Mouse (Mus musculus) CH12.LX (cell line): ENCODE results near the gene 3110082J24Rik. TPM values are rescaled to one million over a fixed set of nuclear protein-coding genes. Genes with fewer than 3 reads are reported as not detected.

Experiments used
- DNase-seq: peaks from one replicate; pipeline ENCODE4 v3.0.0-alpha.2; 2013; ENCODE audit errors: extremely low read depth
- H3K27ac ChIP-seq: 2 replicates; pipeline ENCODE4 v1.5.1; 2012; ENCODE audit warnings: low read depth, mild to moderate bottlenecking, control low read depth, moderate library complexity; ENCODE audit not compliant: insufficient read depth
- H3K27me3 ChIP-seq: replicated peaks from 2 replicates; pipeline ENCODE3; 2012; ENCODE audit warnings: inconsistent platforms
- H3K36me3 ChIP-seq, 2 experiments: replicated peaks in 1 of 2; 2 replicates each; pipeline versions ENCODE3 to v1.6.1; 2012; ENCODE audit warnings: inconsistent platforms in 1 of 2, low read length in 1 of 2, mild to moderate bottlenecking in 1 of 2, mixed read lengths in 1 of 2, moderate library complexity in 1 of 2; ENCODE audit not compliant: control insufficient read depth in 1 of 2, insufficient read depth in 1 of 2
- H3K4me1 ChIP-seq, 2 experiments: 2 replicates each; pipeline ENCODE4 v1.6.1; 2012; ENCODE audit warnings: inconsistent platforms in 1 of 2, moderate library complexity in 1 of 2; ENCODE audit not compliant: insufficient read depth in 2 of 2, control insufficient read depth in 1 of 2
- H3K4me2 ChIP-seq: 2 replicates; pipeline ENCODE4 v1.6.1; 2012; ENCODE audit warnings: low read depth, mild to moderate bottlenecking, control low read depth; ENCODE audit not compliant: poor library complexity, insufficient read depth, severe bottlenecking
- H3K4me3 ChIP-seq, 3 experiments: fragments of 150-350 bp in 1 of 3; sonication (generic) in 1 of 3; replicated peaks in 1 of 3; 2 replicates each; pipeline versions ENCODE3 to v1.5.1; 2011 to 2012; ENCODE audit warnings: low read depth in 2 of 3, low read length in 2 of 3, mild to moderate bottlenecking in 2 of 3, moderate library complexity in 2 of 3, control low read depth in 1 of 3, improper control_type of control experiment in 1 of 3, inconsistent platforms in 1 of 3, mixed read lengths in 1 of 3; ENCODE audit not compliant: poor library complexity in 1 of 3
- H3K79me2 ChIP-seq: replicated peaks from 2 replicates; pipeline ENCODE4 v1.6.1; 2012; ENCODE audit warnings: mild to moderate bottlenecking, moderate library complexity; ENCODE audit not compliant: control insufficient read depth, poor library complexity, insufficient read depth, severe bottlenecking; ENCODE audit errors: extremely low read depth
- H3K9ac ChIP-seq: 2 replicates; pipeline ENCODE4 v1.6.1; 2012; ENCODE audit warnings: low read depth, mild to moderate bottlenecking, control low read depth, moderate library complexity; ENCODE audit not compliant: insufficient read depth
- H3K9me3 ChIP-seq: replicated peaks from 2 replicates; pipeline ENCODE3; 2012; ENCODE audit warnings: low read length, inconsistent platforms, mixed read lengths
- HCFC1 ChIP-seq: IDR thresholded peaks from 2 replicates; pipeline ENCODE4 v1.6.1; 2012; ENCODE audit warnings: low read depth, mild to moderate bottlenecking, inconsistent platforms, low read length, improper control_type of control experiment
- IRF4 ChIP-seq: IDR thresholded peaks from 2 replicates; pipeline ENCODE4 v1.6.1; 2014; ENCODE audit warnings: low read depth, mild to moderate bottlenecking, inconsistent platforms, low read length, improper control_type of control experiment
- MAFK ChIP-seq: IDR thresholded peaks from 2 replicates; pipeline ENCODE4 v1.6.1; 2011; ENCODE audit warnings: low read length, improper control_type of control experiment; ENCODE audit not compliant: insufficient replicate concordance
- MXI1 ChIP-seq: IDR thresholded peaks from 2 replicates; pipeline ENCODE4 v1.6.1; 2011; ENCODE audit warnings: mild to moderate bottlenecking, low read depth, low read length, improper control_type of control experiment
- MYC ChIP-seq: IDR thresholded peaks from 2 replicates; pipeline ENCODE4 v1.6.1; 2011; ENCODE audit warnings: low read depth, mild to moderate bottlenecking, improper control_type of control experiment, low read length
- NRF1 ChIP-seq: IDR thresholded peaks from 2 replicates; pipeline ENCODE4 v1.6.1; 2014; ENCODE audit warnings: low read depth, mild to moderate bottlenecking, inconsistent platforms, low read length, improper control_type of control experiment, moderate library complexity
- POLR2A ChIP-seq: IDR thresholded peaks from 2 replicates; pipeline ENCODE4 v1.6.1; 2011; ENCODE audit warnings: low read depth, mild to moderate bottlenecking, improper control_type of control experiment, low read length
- RAD21 ChIP-seq: IDR thresholded peaks from 2 replicates; pipeline ENCODE4 v1.6.1; 2011; ENCODE audit warnings: low read depth, mild to moderate bottlenecking, low read length, improper control_type of control experiment, moderate library complexity
- RCOR1 ChIP-seq: conservative IDR thresholded peaks from 2 replicates; pipeline ENCODE4 v1.6.1; 2012; ENCODE audit warnings: low read depth, mild to moderate bottlenecking, inconsistent platforms, low read length, improper control_type of control experiment
- SIN3A ChIP-seq: IDR thresholded peaks from 2 replicates; pipeline ENCODE4 v1.6.1; 2012; ENCODE audit warnings: low read length, improper control_type of control experiment, inconsistent platforms
- SMC3 ChIP-seq: IDR thresholded peaks from 2 replicates; pipeline ENCODE4 v1.6.1; 2011; ENCODE audit warnings: low read depth, low read length, improper control_type of control experiment
- TBP ChIP-seq: conservative IDR thresholded peaks from 2 replicates; pipeline ENCODE4 v1.6.1; 2011; ENCODE audit warnings: low read depth, low read length, improper control_type of control experiment
- TCF12 ChIP-seq: IDR thresholded peaks from 2 replicates; pipeline ENCODE4 v1.6.1; 2014; ENCODE audit warnings: low read depth, mild to moderate bottlenecking, inconsistent platforms, low read length, improper control_type of control experiment
- USF2 ChIP-seq: conservative IDR thresholded peaks from 2 replicates; pipeline ENCODE4 v1.6.1; 2011; ENCODE audit warnings: low read depth, low read length, improper control_type of control experiment
- ZNF384 ChIP-seq: IDR thresholded peaks from 2 replicates; pipeline ENCODE4 v1.6.1; 2012; ENCODE audit warnings: low read depth, low read length, improper control_type of control experiment, inconsistent platforms
- dilution Hi-C: fragments of 300-500 bp; cut with MboI; formaldehyde crosslinking; loops from 2 replicates; pipeline ENCODE4 v1.14.3; 2020; ENCODE audit warnings: low sequenced_read_pairs; ENCODE audit not compliant: extremely low pct_unique_long_range_greater_than_20kb, extremely low pct_ligation_motif_present
- in situ Hi-C: fragments of 300-500 bp; cut with MboI; formaldehyde crosslinking; loops from 3 replicates; pipeline ENCODE4 v1.14.3; 2019; ENCODE audit warnings: low sequenced_read_pairs, low pct_ligation_motif_present, low pct_unique_long_range_greater_than_20kb, mixed read lengths
- polyA plus RNA-seq: library from polyadenylated mRNA; unstranded; fragments of >175 nt; gene quantifications from 2 replicates; pipeline ENCODE4 v1.2.1, GENCODE M21; 2012; ENCODE audit warnings: low read depth; ENCODE audit not compliant: insufficient read length
- total RNA-seq, 2 experiments: library from RNA; depleted of rRNA; stranded (reverse); fragments of 300-350 nt in 1 of 2; fragments of >200 nt in 1 of 2; gene quantifications; 2 replicates each; pipeline ENCODE4 v1.2.3; 2012 to 2014

The 3110082J24Rik gene
- total and polyA plus RNA-seq, 3 experiments = not detected

GRCm38 (mm10) chr5:30115718-30116117 lies 9.8 kb upstream of the 3110082J24Rik start:
- in situ Hi-C loops = no loop called here
- H3K4me1 ChIP-seq = peaks cover 2 to 19% of the 10 kb centered on the region in 2 experiments; a peak in 2 of 4 replicates
- no peak overlapping the region for H3K4me2 ChIP-seq
- H3K9ac ChIP-seq = no peak overlapping the region
- peaks cover 12% of the 10 kb centered on the region for H3K9me3 ChIP-seq
- no peaks in the 10 kb centered on the region for H3K27me3 ChIP-seq
- DNase-seq = no peak
- H3K4me3 ChIP-seq = no peak overlapping the region
- dilution Hi-C loops = no loop called here
- peaks cover 22 to 54% of the 10 kb centered on the region in 2 experiments for H3K36me3 ChIP-seq
- no peak overlapping the region for H3K27ac ChIP-seq
- TF ChIP-seq USF2 (no peak), ZNF384 (no peak), NRF1 (no peak), IRF4 (no peak), SIN3A (no peak), HCFC1 (no peak), SMC3 (no peak), RAD21 (no peak), MAFK (no peak), TBP (no peak)
- no peaks in the 10 kb centered on the region for H3K79me2 ChIP-seq

GRCm38 (mm10) chr5:30114761-30115140 lies 8.9 kb upstream of the 3110082J24Rik start:
- no peaks in the 10 kb centered on the region for H3K79me2 ChIP-seq
- no peaks in the 10 kb centered on the region for H3K27me3 ChIP-seq
- no peak overlapping the region for H3K9ac ChIP-seq
- in situ Hi-C loops (no loop called here), dilution Hi-C loops (no loop called here)
- H3K4me3 ChIP-seq = no peak overlapping the region
- H3K36me3 ChIP-seq = peaks cover 14 to 45% of the 10 kb centered on the region in 2 experiments
- peaks cover 2 to 17% of the 10 kb centered on the region in 2 experiments; a peak in 2 of 4 replicates for H3K4me1 ChIP-seq
- peaks cover 12% of the 10 kb centered on the region for H3K9me3 ChIP-seq
- H3K4me2 ChIP-seq = no peak overlapping the region
- H3K27ac ChIP-seq = no peak overlapping the region
- no peak for TF ChIP-seq HCFC1
- no peak for TF ChIP-seq MYC
- TF ChIP-seq POLR2A = no peak
- TF ChIP-seq TCF12 = no peak
- no peak for TF ChIP-seq RCOR1
- no peak for TF ChIP-seq MXI1
- TF ChIP-seq NRF1 = no peak
- DNase-seq = no peak
